Mouse (Mus musculus) hindbrain, embryonic 13.5 days (tissue): Measurements from ENCODE around the gene Zbtb9. TPM values are rescaled to one million over a fixed set of nuclear protein-coding genes. Genes with fewer than 3 reads are reported as not detected.

ENCODE experiments used
- ATAC-seq: fragments of 200-750 bp; cut with Nextera tagmentation; 2 replicates; pipeline ENCODE4 v1.8.0; 2017; ENCODE audit warnings: moderate TSS enrichment; ENCODE audit not compliant: low FRiP score
- H3K27ac ChIP-seq: fragments of 300-500 bp; sonication (generic); 2 replicates; pipeline ENCODE4 v1.5.1; 2015; ENCODE audit warnings: inconsistent platforms, mild to moderate bottlenecking, moderate library complexity
- H3K27me3 ChIP-seq: fragments of 300-500 bp; sonication (generic); 2 replicates; pipeline ENCODE4 v1.6.1; 2015; ENCODE audit warnings: mild to moderate bottlenecking, inconsistent platforms
- H3K36me3 ChIP-seq: fragments of 300-500 bp; sonication (generic); 2 replicates; pipeline ENCODE4 v1.6.1; 2015; ENCODE audit warnings: mild to moderate bottlenecking, inconsistent platforms
- H3K4me1 ChIP-seq: fragments of 300-500 bp; sonication (generic); replicated peaks from 2 replicates; pipeline ENCODE4 v1.6.1; 2015; ENCODE audit warnings: inconsistent platforms
- H3K4me2 ChIP-seq: fragments of 300-500 bp; sonication (generic); 2 replicates; pipeline ENCODE4 v1.6.1; 2015; ENCODE audit warnings: inconsistent platforms, mild to moderate bottlenecking, moderate library complexity
- H3K4me3 ChIP-seq: fragments of 300-500 bp; sonication (generic); 2 replicates; pipeline ENCODE4 v1.5.1; 2015; ENCODE audit warnings: mild to moderate bottlenecking, inconsistent platforms
- H3K9ac ChIP-seq: fragments of 300-500 bp; sonication (generic); 2 replicates; pipeline ENCODE4 v1.6.1; 2015; ENCODE audit warnings: mild to moderate bottlenecking, inconsistent platforms
- H3K9me3 ChIP-seq: fragments of 300-500 bp; sonication (generic); 2 replicates; pipeline ENCODE4 v1.6.1; 2016; ENCODE audit warnings: inconsistent platforms
- WGBS: fragments of 180-500 bp; shearing (Covaris S2); methylation state at CpG from one replicate; pipeline ENCODE4 v1.1.7; 2015; 5-methylcytosine and 5-hydroxymethylcytosine counted together
- polyA plus RNA-seq: library from polyadenylated mRNA; unstranded; fragments of >200 nt; fragmentation: Nextera tagmentation; extraction: Ambion mirVana; gene quantifications from 2 replicates; pipeline ENCODE4 v1.2.1, GENCODE M21; 2015

The Zbtb9 gene
- polyA plus RNA-seq, 1 experiment from 2014 or later, result 17.8 TPM

DNA sequence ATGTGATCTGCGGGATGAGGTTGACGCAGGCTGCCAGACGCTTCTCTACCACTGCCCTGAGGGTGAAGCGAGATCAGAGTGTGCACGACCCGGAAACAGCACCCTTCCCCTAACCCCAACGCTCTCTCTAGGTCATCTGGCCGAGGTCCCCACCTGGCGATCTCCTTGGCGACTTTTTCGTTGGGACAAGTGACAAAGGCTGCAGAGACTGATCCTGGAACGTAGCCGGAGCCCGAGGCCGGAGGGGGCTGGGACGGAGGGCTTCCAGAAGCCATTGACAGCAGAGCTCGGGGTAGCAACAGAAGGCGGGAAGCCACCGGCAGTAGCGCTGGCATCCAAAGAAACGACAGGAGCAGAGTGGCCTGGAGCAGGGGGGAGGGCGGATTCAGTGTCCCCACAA lies 34.2 kb upstream of the Zbtb9 start:
- Histone ChIP-seq H3K9ac (peak overlapping the region; percentile 81), H3K4me3 (peak overlapping the region; percentile 63), H3K27me3 (no peaks in the 10 kb centered on the region), H3K4me2 (peak overlapping the region; percentile 97), H3K4me1 (peaks cover 72% of the 10 kb centered on the region), H3K9me3 (no peaks in the 10 kb centered on the region), H3K27ac (peak overlapping the region; percentile 96), H3K36me3 (peaks cover 32% of the 10 kb centered on the region)
- under 1% methylated on average over 22 of the region's 22 CpGs for WGBS
- ATAC-seq, result 0 out of 2 replicates have a peak, but pooled peaks have one; percentile 0

DNA sequence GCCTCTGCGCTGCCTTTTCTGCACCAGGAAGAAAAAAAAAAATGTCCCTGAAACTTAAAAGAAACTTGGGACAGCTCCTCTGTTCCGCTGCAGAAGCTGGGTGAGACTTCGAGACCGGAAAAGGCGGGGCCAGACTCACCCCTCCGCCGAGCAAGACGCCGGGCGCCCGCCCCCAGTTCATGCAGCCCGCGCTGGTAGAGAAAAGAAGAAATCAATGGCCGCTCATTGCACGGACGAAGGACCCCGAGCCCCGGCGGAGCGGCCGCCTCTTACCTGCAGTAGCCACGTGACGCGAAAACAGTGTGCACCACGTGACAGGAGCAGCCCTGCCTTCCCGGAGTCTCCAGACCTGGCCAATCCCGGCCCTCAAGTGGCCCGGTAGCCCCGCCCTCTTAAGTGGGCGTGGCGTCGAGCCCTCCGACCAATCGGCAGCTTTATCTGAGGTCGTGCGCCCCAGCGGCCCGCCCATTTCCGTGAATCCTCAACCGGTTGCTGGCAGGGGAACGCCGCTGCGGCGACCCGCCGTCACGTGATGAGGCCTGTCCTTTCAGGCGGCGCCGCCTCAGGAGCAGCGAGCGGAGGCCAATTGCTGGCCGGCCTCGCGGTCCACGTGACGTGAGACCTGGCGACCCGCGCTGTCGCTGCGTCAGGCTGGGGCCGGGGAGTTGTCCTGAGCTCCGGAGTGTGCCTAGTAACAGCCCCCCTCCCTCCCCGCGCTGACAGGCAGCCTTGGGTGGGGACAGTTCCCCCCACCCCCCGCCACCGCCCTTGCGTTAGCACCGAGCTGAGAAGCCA lies 33.6 kb upstream of the Zbtb9 start, which contains the start of gene Cuta:
TSS of gene Cuta (minus strand) at position 392 of the 795 bp plus-strand sequence.
- peaks cover 70% of the 10 kb centered on the region for H3K4me1 ChIP-seq
- peak within 1 kb of the TSS; percentile 97 for H3K4me2 ChIP-seq
- H3K9ac ChIP-seq, result peak within 1 kb of the TSS; percentile 81
- peak within 1 kb of the TSS; percentile 63 for H3K4me3 ChIP-seq
- no peaks in the 10 kb centered on the region for H3K27me3 ChIP-seq
- peak; percentile 94 for ATAC-seq
- no peaks in the 10 kb centered on the region for H3K9me3 ChIP-seq
- H3K27ac ChIP-seq, result peak within 1 kb of the TSS; percentile 96
- under 1% methylated on average over 67 of the region's 70 CpGs for WGBS
- peaks cover 34% of the 10 kb centered on the region for H3K36me3 ChIP-seq

DNA sequence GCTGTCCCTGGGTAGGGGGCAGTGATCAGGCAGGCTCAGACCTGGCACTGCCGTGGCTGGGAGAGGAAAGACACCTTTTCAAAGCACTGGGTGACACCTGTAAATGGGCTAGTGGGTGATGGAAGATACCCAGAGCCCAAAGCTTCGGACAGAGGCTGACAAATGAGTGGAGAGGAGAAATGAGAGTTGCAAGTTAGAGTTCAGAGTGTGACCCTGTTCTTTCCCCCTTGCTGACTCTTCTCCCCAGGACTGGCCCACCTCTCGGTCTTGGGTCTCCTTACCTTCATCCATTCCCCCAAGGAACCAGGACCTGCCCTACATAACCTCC lies 33.0 kb upstream of the Zbtb9 start:
- no peaks in the 10 kb centered on the region for H3K27me3 ChIP-seq
- peaks cover 70% of the 10 kb centered on the region for H3K4me1 ChIP-seq
- H3K9me3 ChIP-seq, result no peaks in the 10 kb centered on the region
- peak; percentile 0; the same call in 1 of the 2 replicates for ATAC-seq
- WGBS, result 0% methylated on average over 3 of the region's 3 CpGs
- H3K4me2 ChIP-seq, result peak overlapping the region; percentile 97
- H3K36me3 ChIP-seq, result peaks cover 31% of the 10 kb centered on the region
- H3K4me3 ChIP-seq, result peak overlapping the region; percentile 63
- H3K9ac ChIP-seq, result peak overlapping the region; percentile 74
- H3K27ac ChIP-seq, result peak overlapping the region; percentile 96

DNA sequence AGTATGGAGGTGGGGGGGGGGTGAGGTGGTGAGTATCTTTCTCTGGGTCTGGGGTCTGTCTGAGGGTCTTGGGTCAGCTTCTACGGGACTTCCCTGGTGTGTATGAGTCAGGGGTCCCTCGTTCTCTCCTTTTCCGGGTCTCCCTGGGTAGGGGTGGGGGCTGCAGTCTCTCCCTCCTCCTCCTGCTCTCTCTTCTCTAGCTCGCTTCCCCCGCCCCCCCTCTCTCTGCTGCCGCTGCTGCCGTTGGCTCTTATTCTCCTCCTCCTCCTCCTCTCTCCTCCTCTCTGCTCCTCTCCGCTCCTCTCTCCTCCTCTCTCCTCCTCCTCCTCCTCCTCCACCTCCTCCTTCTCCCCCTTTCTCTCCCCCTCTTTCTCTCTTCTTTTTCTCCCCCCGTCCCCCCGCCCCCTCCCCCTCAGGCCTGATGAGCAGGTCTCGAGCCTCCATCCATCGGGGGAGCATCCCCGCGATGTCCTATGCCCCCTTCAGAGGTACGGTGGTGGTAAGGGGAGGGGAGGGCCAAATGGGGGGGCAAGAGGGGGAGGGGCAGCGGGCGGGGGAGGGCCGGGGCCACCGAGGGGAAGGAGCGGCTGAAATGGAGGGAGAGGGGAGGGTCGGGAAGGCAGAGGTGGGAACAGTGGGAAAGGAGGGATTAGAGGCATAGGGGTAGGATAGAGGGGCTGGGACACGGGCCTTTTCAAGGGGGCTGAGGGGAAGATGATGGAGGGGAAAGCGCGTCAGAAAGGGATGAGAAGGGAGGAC lies 31.8 kb upstream of the Zbtb9 start, which contains the start of gene Syngap1:
TSS of gene Syngap1 (plus strand) at position 223 of the 759 bp plus-strand sequence.
- H3K9me3 ChIP-seq, result no peaks in the 10 kb centered on the region
- peak within 1 kb of the TSS; percentile 97 for H3K4me2 ChIP-seq
- H3K36me3 ChIP-seq, result peaks cover 18% of the 10 kb centered on the region
- peak within 1 kb of the TSS; percentile 96 for H3K27ac ChIP-seq
- H3K9ac ChIP-seq, result peak within 1 kb of the TSS; percentile 76
- H3K27me3 ChIP-seq, result no peaks in the 10 kb centered on the region
- H3K4me1 ChIP-seq, result peaks cover 81% of the 10 kb centered on the region
- H3K4me3 ChIP-seq, result peak within 1 kb of the TSS; percentile 63
- 0% methylated on average over 22 of the region's 24 CpGs for WGBS
- no peak for ATAC-seq

DNA sequence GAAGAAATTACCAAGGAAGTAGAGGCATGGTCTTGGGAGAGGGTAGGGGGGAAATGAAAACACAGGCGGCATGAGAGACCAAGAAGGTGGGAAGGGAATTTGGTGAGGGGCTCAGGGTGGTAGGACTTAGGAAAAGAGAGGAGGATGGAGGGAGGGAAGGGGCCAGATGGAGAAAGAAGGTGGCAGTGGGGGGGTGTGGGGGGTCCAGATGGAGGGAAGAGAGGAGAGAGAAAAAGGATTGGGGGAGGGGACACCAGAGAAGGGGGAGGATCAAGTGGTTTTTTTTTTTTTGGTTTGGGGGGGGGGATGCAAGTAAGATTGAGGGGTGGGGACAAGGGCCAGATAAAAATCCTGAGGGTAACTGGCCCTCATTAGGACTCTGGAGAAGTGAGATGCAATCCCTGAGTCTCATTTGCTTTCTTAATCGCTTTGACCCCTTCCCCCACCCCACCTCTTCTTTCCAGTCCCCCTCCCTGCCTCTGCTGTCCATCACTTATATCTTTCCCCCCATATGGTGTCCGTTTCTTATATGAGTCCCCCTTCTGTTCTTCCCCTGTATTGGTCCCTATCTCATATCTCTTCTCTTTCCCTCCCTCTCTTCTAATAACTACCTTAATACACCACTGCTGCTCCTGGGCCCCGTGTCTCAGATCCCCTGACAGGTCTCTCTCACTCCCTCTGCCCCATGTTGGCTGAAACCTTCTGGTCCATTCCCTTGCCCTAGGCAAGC lies 31.0 kb upstream of the Zbtb9 start:
- Histone ChIP-seq H3K9me3 (no peaks in the 10 kb centered on the region), H3K27ac (peak overlapping the region; percentile 96), H3K4me3 (peak overlapping the region; percentile 50), H3K36me3 (peaks cover 10% of the 10 kb centered on the region), H3K4me2 (peak overlapping the region; percentile 97), H3K4me1 (peaks cover 83% of the 10 kb centered on the region), H3K27me3 (no peaks in the 10 kb centered on the region), H3K9ac (peak overlapping the region; percentile 76)
- 10% methylated on average over 4 of the region's 4 CpGs for WGBS
- ATAC-seq, result no peak

DNA sequence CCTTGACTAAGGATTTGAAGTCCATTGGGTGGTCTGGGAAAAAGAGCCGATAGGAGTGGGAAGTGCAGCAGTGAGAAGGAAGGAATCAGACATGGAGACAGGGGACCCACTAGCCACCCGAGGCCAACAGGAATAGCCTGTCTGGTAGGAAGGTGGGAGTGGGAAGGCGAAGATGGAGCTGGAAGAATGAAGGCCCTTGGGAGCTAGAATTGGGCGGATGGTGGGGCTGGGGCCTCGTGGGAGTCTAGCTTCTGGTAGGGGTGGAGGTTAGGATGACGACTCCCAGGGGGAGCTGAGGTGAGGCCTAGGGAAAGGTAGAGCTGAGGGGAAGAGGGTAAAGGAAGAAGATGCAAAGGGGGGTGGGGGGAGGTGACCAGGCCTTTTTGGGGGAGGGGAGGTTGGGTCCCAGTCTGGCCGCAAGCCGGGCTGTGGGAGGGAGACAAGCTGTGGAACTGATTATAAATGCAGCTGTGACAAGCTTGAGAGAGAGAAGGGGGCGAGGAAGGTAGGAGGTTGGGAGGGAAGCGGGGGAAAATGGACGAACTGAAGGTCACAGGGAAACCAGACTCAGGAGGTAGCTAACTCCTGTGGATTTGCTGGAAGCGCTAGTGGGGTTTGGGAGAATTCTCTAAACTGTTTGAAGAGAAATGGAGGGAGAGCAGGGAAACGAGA lies 27.0 kb upstream of the Zbtb9 start:
- Histone ChIP-seq H3K4me3 (peak overlapping the region; percentile 41), H3K9ac (peak overlapping the region; percentile 79), H3K4me2 (peak overlapping the region; percentile 67), H3K36me3 (peaks cover 4% of the 10 kb centered on the region; the same call in 1 of the 2 replicates), H3K27me3 (no peaks in the 10 kb centered on the region), H3K27ac (peak overlapping the region; percentile 82), H3K4me1 (peaks cover 81% of the 10 kb centered on the region), H3K9me3 (no peaks in the 10 kb centered on the region)
- ATAC-seq, result no peak
- WGBS, result 20% methylated on average over 13 of the region's 13 CpGs

DNA sequence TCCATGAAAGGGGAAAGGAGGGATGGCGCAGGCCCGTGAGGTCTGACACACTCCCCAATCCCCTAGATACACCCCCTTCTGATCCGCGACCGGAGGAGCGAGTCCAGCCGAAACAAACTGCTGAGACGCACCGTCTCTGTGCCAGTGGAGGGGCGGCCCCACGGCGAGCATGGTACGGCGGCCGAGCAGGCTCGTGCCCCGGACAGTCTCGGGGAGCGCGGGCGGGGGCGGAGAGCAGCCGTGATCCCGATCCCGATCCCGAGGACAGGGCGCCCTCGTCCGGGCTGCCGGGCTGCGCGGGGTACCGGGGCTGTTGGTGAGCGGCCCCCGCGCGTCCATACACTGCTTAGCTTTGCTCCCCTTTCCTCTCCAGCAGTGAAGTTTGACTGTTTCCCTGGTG lies 26.4 kb upstream of the Zbtb9 start:
- ATAC-seq, result no peak

DNA sequence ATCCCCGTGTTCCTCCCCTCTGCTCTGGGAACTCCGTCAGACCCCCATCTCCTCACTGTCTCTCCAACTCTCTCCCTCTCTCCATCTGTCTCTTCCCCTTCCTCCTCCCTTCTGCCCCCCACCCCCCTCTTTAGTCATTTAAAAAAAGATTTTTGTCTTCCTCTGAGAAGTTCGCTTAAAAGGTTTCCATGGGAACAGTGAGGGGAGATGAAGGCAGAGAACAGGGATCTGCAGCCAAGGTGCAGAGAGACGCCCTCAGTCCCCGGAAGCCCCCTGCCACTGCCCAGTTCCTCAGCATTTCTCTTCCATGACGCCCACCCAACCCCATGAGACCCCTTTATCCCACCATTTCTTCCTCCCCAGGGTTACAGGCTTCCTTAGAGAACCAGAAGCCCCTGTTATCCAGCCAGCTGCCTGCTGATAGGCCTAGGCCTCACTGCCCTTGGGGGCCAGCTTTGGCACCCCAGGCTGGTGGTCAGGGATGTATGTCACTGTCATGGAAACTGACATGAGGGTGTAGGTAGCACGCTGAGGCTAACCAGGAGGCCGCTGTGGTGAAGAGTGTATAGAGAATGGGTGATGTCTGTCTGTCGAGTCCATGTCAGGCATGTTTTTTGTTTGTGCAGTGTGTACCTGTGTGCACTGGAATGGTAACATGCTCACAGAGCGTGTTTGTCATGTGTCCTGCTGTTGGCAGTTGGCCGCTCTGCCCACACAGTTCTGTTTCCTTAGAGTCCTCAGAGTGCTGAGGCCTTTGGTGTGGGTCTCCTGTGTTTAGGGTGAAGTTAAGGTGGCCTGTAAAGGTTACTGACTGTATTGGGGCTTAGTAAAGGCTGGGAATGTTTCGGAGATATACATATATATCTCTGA lies 25.5 kb upstream of the Zbtb9 start:
- H3K4me2 ChIP-seq, result peak overlapping the region; percentile 67
- peaks cover 86% of the 10 kb centered on the region for H3K4me1 ChIP-seq
- ATAC-seq, result no peak
- H3K9me3 ChIP-seq, result no peaks in the 10 kb centered on the region
- WGBS, result 24% methylated on average over 12 of the region's 12 CpGs
- peak overlapping the region; percentile 41; the same call in 1 of the 2 replicates for H3K4me3 ChIP-seq
- H3K36me3 ChIP-seq, result peaks cover 4% of the 10 kb centered on the region; the same call in 1 of the 2 replicates
- peak overlapping the region; percentile 79 for H3K9ac ChIP-seq
- H3K27me3 ChIP-seq, result no peaks in the 10 kb centered on the region
- H3K27ac ChIP-seq, result peak overlapping the region; percentile 82

More for the DNA sequence above, 26.4 kb upstream of the Zbtb9 start:
- Histone ChIP-seq H3K4me1 (peaks cover 86% of the 10 kb centered on the region), H3K9me3 (no peaks in the 10 kb centered on the region), H3K36me3 (peaks cover 4% of the 10 kb centered on the region; the same call in 1 of the 2 replicates), H3K9ac (peak overlapping the region; percentile 79), H3K27me3 (no peaks in the 10 kb centered on the region), H3K4me2 (peak overlapping the region; percentile 67), H3K4me3 (peak overlapping the region; percentile 41), H3K27ac (peak overlapping the region; percentile 82)
- under 1% methylated on average over 37 of the region's 37 CpGs for WGBS

DNA sequence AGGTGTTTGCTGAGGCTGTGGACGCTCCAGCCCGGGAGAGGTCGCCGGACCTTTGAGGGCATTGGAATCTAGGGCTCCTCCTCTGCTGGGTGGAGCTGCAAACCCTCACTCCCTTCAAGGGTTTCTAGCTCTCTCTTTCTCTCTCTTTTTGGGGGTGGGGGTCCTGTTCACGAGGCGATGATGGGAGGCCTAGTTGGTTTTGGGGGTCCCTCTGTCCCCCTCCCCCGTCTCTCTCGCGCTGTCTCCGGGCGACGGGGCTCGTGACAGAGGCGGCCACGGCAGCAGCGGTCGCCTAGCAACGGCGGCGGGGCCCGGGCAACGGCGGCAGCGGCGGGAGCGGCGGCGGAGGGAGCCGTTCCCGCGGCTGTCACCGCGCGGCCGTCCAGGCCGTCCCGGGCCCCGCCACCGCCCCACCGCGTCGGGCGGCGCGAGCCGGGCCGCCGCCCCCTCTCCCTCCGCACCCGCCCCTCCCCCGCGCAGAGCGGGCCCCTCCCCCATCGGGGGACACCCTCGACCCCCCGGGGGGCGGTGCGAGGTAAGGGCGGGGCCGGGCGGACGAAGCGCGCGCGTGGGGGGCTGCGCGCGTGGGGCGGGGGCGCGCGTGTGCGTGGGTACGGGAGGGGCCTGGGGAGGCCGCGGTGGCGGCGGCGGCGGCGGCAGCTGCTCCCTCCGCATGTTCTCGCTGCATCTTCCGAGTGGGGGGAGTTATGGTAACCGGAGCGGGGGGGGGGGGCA lies 24.5 kb upstream of the Zbtb9 start:
- Histone ChIP-seq H3K36me3 (peaks cover 4% of the 10 kb centered on the region; the same call in 1 of the 2 replicates), H3K4me2 (peak overlapping the region; percentile 85), H3K9me3 (no peaks in the 10 kb centered on the region), H3K9ac (peak overlapping the region; percentile 89), H3K27ac (peak overlapping the region; percentile 95), H3K4me3 (peak overlapping the region; percentile 69), H3K27me3 (no peaks in the 10 kb centered on the region), H3K4me1 (peaks cover 86% of the 10 kb centered on the region)
- WGBS, result 3% methylated on average over 15 of the region's 87 CpGs
- ATAC-seq, result no peak

DNA sequence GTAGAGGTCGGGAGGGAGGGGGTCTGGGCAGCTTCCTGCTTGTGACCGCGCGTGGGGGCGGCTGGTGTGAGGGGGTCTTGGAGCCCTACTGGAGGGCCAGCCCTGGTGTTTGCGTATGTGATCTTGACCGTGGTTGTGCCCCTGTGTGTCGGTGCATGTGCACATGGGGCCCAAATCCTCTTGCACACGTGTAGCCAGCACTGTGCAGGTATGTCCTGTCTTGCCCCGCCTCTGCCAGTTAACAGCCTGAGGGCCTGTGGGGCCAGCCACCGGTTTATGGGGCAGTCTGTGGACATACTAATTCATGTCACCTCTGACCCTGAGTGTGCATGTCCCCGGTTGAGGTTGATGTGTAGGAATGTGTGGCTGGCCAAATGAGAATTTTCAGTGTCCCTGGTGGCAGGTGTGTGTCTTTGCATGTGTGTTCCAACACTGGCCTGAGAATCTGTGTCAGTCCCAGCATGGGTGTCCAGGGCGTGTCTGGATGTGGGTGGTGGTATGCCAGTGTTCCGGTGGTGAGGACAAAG lies 23.9 kb upstream of the Zbtb9 start:
- peaks cover 89% of the 10 kb centered on the region for H3K4me1 ChIP-seq
- WGBS, result 7% methylated on average over 11 of the region's 14 CpGs
- 0 out of 2 replicates have a peak, but pooled peaks have one; percentile 12 for ATAC-seq

More for the DNA sequence above, 23.9 kb upstream of the Zbtb9 start:
- H3K27ac ChIP-seq, result peak overlapping the region; percentile 95
- H3K9ac ChIP-seq, result peak overlapping the region; percentile 89
- H3K27me3 ChIP-seq, result no peaks in the 10 kb centered on the region
- H3K4me3 ChIP-seq, result peak overlapping the region; percentile 69
- no peaks in the 10 kb centered on the region for H3K9me3 ChIP-seq
- H3K4me2 ChIP-seq, result peak overlapping the region; percentile 85
- peaks cover 4% of the 10 kb centered on the region; the same call in 1 of the 2 replicates for H3K36me3 ChIP-seq
